Mouse (Mus musculus) thymus, adult 18-20 months (tissue): ENCODE measurements around the gene Dusp16.
"Not testable (repeated sequence)": the region's sequence is repeated elsewhere in the genome, so short reads cannot be mapped to it uniquely, and the experiment has no call there.

ENCODE experiments used
- DNase-seq, 2 experiments: peaks; one replicate each; pipeline ENCODE4 v3.0.0; 2022; ENCODE audit warnings: mixed read lengths in 2 of 2

Dusp16 gene

GRCm38 (mm10) chr6:134695625-134696024 is 96.8 kb downstream of the Dusp16 start:
- DNase-seq = no peak

- no peak for DNase-seq
Measured at GRCm38 (mm10) chr6:134694988-134695387, 97.4 kb downstream of the Dusp16 start.

GRCm38 (mm10) chr6:134694498-134694897 is 97.9 kb downstream of the Dusp16 start:
- no peak for DNase-seq

GRCm38 (mm10) chr6:134685515-134685914 is 106.9 kb downstream of the Dusp16 start:
- DNase-seq = no peak

GRCm38 (mm10) chr6:134685040-134685439 is 107.4 kb downstream of the Dusp16 start:
- no peak for DNase-seq

DNA sequence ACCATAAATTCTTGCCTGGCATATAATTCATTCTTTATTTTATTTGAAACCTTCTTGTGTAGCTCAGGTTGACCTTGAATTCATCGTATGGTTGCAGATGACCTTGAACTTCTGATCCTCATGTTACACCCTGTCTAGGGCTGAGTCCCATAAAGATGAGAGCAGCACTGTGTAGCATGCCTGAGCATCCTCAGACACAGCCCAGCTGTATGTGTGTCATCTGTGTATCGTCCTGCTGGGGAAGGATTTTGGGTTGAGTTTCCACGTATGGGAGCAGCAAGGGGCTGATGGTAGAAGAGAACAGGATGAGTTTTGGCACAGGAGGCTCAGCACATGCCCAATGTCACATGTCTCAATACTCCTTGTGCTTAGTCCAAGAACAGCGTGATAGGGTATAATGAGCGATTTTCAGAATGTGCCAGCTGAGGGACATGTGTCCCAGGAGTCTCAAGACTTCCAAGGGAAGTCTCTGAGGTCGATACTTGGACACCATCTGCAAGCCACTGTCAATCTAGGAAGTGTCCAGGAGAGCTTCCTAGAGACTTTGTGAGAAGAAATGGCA is 108.0 kb downstream of the Dusp16 start:
- DNase-seq = no peak

DNA sequence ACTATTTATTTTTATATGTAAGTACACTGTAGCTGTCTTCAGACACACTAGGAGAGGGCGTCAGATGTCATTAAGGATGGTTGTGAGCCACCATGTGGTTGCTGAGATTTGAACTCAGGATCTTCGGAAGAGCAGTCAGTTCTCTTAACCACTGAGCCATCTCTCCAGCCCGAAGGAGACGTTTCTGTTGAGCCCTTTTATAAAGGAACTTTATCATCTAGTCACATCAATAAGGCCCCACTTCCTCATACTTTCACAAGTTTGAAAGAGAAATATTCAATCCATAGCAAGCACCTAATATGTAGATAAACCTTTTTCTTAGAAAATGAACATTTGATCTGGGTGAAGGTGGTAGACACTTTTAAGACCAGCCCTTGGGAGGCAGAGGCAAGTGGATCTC is 113.1 kb downstream of the Dusp16 start:
- DNase-seq = not testable (repeated sequence)

DNA sequence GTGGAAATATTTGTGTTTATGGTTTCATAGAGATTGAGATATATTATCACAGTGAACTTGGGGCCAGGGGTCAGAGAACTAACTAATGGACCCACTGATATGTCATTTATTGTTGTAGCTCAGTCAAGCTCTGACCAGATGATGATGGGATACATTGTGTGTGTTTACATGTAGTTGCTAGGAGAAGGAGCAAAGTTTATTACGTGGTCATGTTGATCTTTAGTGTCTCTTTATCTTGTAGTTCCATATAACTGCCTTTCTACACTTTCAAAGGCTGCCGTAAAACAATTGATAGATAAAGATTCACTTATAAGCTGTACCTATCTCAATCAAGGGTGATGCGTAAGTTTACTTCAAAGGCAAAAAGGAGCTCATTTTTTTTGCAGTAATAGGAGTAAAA is 114.4 kb downstream of the Dusp16 start:
- no peak for DNase-seq

GRCm38 (mm10) chr6:134677504-134677903 is 114.9 kb downstream of the Dusp16 start:
- no peak for DNase-seq

- DNase-seq = not testable (repeated sequence)
Measured at GRCm38 (mm10) chr6:134673712-134674111, 118.7 kb downstream of the Dusp16 start.

- DNase-seq = no peak
Measured at GRCm38 (mm10) chr6:134670881-134671411, 121.5 kb downstream of the Dusp16 start.

GRCm38 (mm10) chr6:134669179-134669865 is 123.1 kb downstream of the Dusp16 start:
- no peak for DNase-seq

DNA sequence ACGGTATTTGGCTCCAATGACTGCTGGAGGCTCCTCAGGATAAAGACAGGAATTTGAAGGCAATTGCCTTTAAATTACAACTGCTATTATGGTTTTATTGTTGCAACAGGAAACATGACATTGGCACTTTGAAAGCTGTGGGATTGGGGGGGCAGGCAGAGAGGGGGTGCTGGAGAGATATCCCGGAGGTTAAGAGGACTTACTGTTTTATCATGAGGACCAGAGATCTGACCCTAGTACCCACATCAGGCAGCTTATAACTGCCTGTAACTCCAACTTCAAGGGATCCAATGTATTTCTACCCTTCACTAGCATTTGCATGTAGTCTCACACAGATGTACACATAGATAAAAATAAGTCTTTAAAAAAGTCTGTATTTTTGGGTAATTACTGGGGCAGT is 123.9 kb downstream of the Dusp16 start:
- no peak for DNase-seq

- DNase-seq = no peak
Measured at GRCm38 (mm10) chr6:134665817-134666216, 126.6 kb downstream of the Dusp16 start.
